Comparison of ENCODE assay signal across 16 mouse cellular contexts in the genomic region with DNA sequence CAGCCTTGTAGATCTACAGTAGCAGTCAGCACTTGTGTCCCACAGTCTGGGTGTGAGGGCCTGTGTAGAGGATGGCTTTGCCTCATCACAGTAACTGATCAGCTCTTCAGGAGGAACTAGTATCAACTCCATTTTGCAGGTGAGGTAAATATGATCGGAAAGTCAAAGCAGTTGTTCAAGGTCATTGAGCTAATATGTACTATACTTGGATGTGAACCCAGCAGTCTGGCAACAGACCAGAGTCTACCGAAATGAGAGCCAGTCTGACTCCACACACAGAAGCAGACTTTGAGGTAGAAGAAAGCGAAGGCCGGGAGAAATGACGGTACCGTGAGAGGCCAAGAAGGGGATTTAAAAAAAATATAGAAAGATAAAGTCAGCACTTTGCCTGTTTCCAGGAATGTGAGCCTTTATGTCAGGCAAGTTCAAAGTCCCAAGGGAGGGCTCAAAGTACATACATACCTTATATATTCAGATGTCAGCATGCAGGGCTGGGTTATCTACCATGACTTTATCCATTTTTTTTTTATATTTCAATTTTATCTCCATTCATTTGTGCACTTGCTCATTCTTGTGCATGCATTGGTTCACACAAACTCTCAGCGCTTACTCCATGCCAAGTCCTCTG.
DNase-seq lines count a peak whose midpoint lies in the region; TF ChIP-seq lines count a peak whose summit lies in the region.
"Had no signal": no experiment of that assay in that cellular context is flagged by ENCODE, and none has a peak within 500 bp of the region (broad histone marks: within the 10 kb centered on the region; RNA-seq: fewer than 3 reads in every experiment).

No protein-coding gene starts in this region.

- H3K27me3 ChIP-seq in small intestine, adult 2 months (ENCODE audit: control insufficient read depth, insufficient read depth, low read length) = no peaks in the 10 kb centered on the region
- H3K27me3 ChIP-seq: forebrain, embryonic 12.5 days had no signal

- peaks cover 8% of the 10 kb centered on the region; the same call in 1 of the 2 replicates for H3K4me1 ChIP-seq in small intestine, adult 2 months (ENCODE audit: control insufficient read depth, insufficient read depth, insufficient read length, low read length)
- H3K4me1 ChIP-seq: embryonic facial prominence, embryonic 13.5 days; heart, embryonic 13.5 days had no signal

- DNase-seq in kidney, adult 11 months = peak; percentile 17
- no peak for DNase-seq in kidney, postnatal 4 days
- peak; percentile 20 for DNase-seq in kidney, adult 9 months
- no peak for DNase-seq in kidney, postnatal 10 days
- DNase-seq in frontal cortex, adult 2 months (ENCODE audit: extremely low spot score in 1 of 2, low spot score in 1 of 2) = no peak
- no peak for DNase-seq in layer of hippocampus, postnatal 36 days
- DNase-seq: adrenal gland, postnatal 14 days; cerebellum, adult 11-12 months; cerebellum, adult 9-10 months; cerebellum, postnatal 25 days; gastrocnemius, postnatal 14 days; heart, postnatal 36 days had no signal

- 36% methylated on average over 7 of the region's 7 CpGs for WGBS in small intestine, adult 2 months

- peak overlapping the region; percentile 55; the same call in 1 of the 2 replicates for H3K27ac ChIP-seq in small intestine, adult 2 months (ENCODE audit: insufficient read depth, low read depth, low read length)
- H3K27ac ChIP-seq: embryonic facial prominence, embryonic 13.5 days; forebrain, embryonic 12.5 days; heart, embryonic 13.5 days had no signal

- no peak for TF ChIP-seq CTCF in small intestine, adult 2 months (IDR thresholded peaks at IDR 0.05; ENCODE audit: extremely low read depth, insufficient read length, insufficient replicate concordance, low read depth, low read length)

- H3K36me3 ChIP-seq in small intestine, adult 2 months (ENCODE audit: control insufficient read depth, insufficient read depth, low read length) = no peaks in the 10 kb centered on the region
- H3K36me3 ChIP-seq: embryonic facial prominence, embryonic 13.5 days; forebrain, embryonic 12.5 days; heart, embryonic 13.5 days had no signal

- TF ChIP-seq POLR2A in small intestine, adult 2 months (IDR thresholded peaks at IDR 0.05; ENCODE audit: low read depth, low read length) = no peak

- H3K4me3 ChIP-seq in small intestine, adult 2 months (ENCODE audit: low read depth, low read length) = no peak overlapping the region
- H3K4me3 ChIP-seq: embryonic facial prominence, embryonic 13.5 days; forebrain, embryonic 12.5 days; heart, embryonic 13.5 days had no signal

Comparison
In these comparisons a context has a peak if more than half of its experiments do, and no peak if none do; other contexts are left out.
1. DNase-seq: peak in kidney, adult 11 months (single experiment) and kidney, adult 9 months (single experiment); none in kidney, postnatal 4 days (0 of 2), kidney, postnatal 10 days (single experiment), frontal cortex, adult 2 months (0 of 2) and layer of hippocampus, postnatal 36 days (0 of 2).